Mouse (Mus musculus): ENCODE results near the gene Gm49711. TPM values are rescaled to one million over a fixed set of nuclear protein-coding genes. Genes with fewer than 3 reads are reported as not detected.

Gm49711 gene
- total and polyA plus RNA-seq, 2 experiments from 2014 or later = 0.92 TPM; not detected in 1

GRCm38 (mm10) chr16:92022494-92023283 is 35.4 kb upstream of the Gm49711 start:
- Histone ChIP-seq H3K9ac (no peak overlapping the region), H3K9me3 (ENCODE audit: low read length) (no peaks in the 10 kb centered on the region), H3K4me1 (ENCODE audit: insufficient read depth) (0 out of 2 replicates have a peak, but pooled peaks cover 4% of the 10 kb centered on the region), H3K4me2 (ENCODE audit: low read depth) (no peak overlapping the region), H3K4me3 (ENCODE audit: low read depth, low read length) (no peak overlapping the region), H3K27me3 (ENCODE audit: insufficient read depth, low read length) (no peaks in the 10 kb centered on the region), H3K36me3 (ENCODE audit: insufficient read depth) (no peaks in the 10 kb centered on the region), H3K27ac (ENCODE audit: low read depth, low read length) (no peak overlapping the region)
- WGBS = 63% methylated on average over 20 of the region's 20 CpGs
- no peak for TF ChIP-seq CTCF (IDR thresholded peaks at IDR 0.05; ENCODE audit: low read depth)
- no peak for ATAC-seq
- peak; percentile 4 for DNase-seq

- TF ChIP-seq CTCF (IDR thresholded peaks at IDR 0.05; ENCODE audit: low read depth) = no peak
- H3K27me3 ChIP-seq (ENCODE audit: insufficient read depth, low read length) = no peaks in the 10 kb centered on the region
- H3K27ac ChIP-seq (ENCODE audit: low read depth, low read length) = no peak overlapping the region
- DNase-seq (no peak), ATAC-seq (no peak)
- WGBS = 86% methylated on average over 3 of the region's 3 CpGs
- no peaks in the 10 kb centered on the region for H3K36me3 ChIP-seq (ENCODE audit: insufficient read depth)
- H3K4me2 ChIP-seq (ENCODE audit: low read depth) = no peak overlapping the region
- H3K4me3 ChIP-seq (ENCODE audit: low read depth, low read length) = no peak overlapping the region
- no peak overlapping the region for H3K9ac ChIP-seq
- no peaks in the 10 kb centered on the region for H3K4me1 ChIP-seq (ENCODE audit: insufficient read depth)
- no peaks in the 10 kb centered on the region for H3K9me3 ChIP-seq (ENCODE audit: low read length)
Observed at GRCm38 (mm10) chr16:92033286-92033685, 24.8 kb upstream of the Gm49711 start.

GRCm38 (mm10) chr16:92034676-92035075 is 23.4 kb upstream of the Gm49711 start:
- no peak for TF ChIP-seq CTCF (IDR thresholded peaks at IDR 0.05; ENCODE audit: low read depth)

GRCm38 (mm10) chr16:92036701-92037100 is 21.4 kb upstream of the Gm49711 start:
- DNase-seq = no peak
- H3K4me3 ChIP-seq (ENCODE audit: low read depth, low read length) = no peak overlapping the region
- H3K27me3 ChIP-seq (ENCODE audit: insufficient read depth, low read length) = no peaks in the 10 kb centered on the region
- H3K9ac ChIP-seq = no peak overlapping the region
- H3K4me2 ChIP-seq (ENCODE audit: low read depth) = no peak overlapping the region
- TF ChIP-seq CTCF (IDR thresholded peaks at IDR 0.05; ENCODE audit: low read depth) = no peak
- no peaks in the 10 kb centered on the region for H3K36me3 ChIP-seq (ENCODE audit: insufficient read depth)
- H3K4me1 ChIP-seq (ENCODE audit: insufficient read depth) = no peaks in the 10 kb centered on the region
- no peak overlapping the region for H3K27ac ChIP-seq (ENCODE audit: low read depth, low read length)
- 77% methylated on average over 8 of the region's 8 CpGs for WGBS
- no peak for ATAC-seq
- H3K9me3 ChIP-seq (ENCODE audit: low read length) = no peaks in the 10 kb centered on the region

More at GRCm38 (mm10) chr16:92034676-92035075, 23.4 kb upstream of the Gm49711 start:
- 76% methylated on average over 5 of the region's 5 CpGs for WGBS
- Histone ChIP-seq H3K9ac (no peak overlapping the region), H3K27ac (ENCODE audit: low read depth, low read length) (no peak overlapping the region), H3K4me2 (ENCODE audit: low read depth) (no peak overlapping the region), H3K36me3 (ENCODE audit: insufficient read depth) (no peaks in the 10 kb centered on the region), H3K27me3 (ENCODE audit: insufficient read depth, low read length) (no peaks in the 10 kb centered on the region), H3K4me3 (ENCODE audit: low read depth, low read length) (no peak overlapping the region), H3K9me3 (ENCODE audit: low read length) (no peaks in the 10 kb centered on the region), H3K4me1 (ENCODE audit: insufficient read depth) (no peaks in the 10 kb centered on the region)
- DNase-seq (no peak), ATAC-seq (no peak)

GRCm38 (mm10) chr16:92037891-92038607 is 20.1 kb upstream of the Gm49711 start:
- no peaks in the 10 kb centered on the region for H3K27me3 ChIP-seq (ENCODE audit: insufficient read depth, low read length)
- H3K27ac ChIP-seq (ENCODE audit: low read depth, low read length) = no peak overlapping the region
- no peaks in the 10 kb centered on the region for H3K36me3 ChIP-seq (ENCODE audit: insufficient read depth)
- no peaks in the 10 kb centered on the region for H3K4me1 ChIP-seq (ENCODE audit: insufficient read depth)
- H3K9ac ChIP-seq = no peak overlapping the region
- TF ChIP-seq CTCF (IDR thresholded peaks at IDR 0.05; ENCODE audit: low read depth) = no peak
- H3K9me3 ChIP-seq (ENCODE audit: low read length) = no peaks in the 10 kb centered on the region
- no peak for ATAC-seq
- 87% methylated on average over 21 of the region's 21 CpGs for WGBS
- DNase-seq = no peak
- H3K4me2 ChIP-seq (ENCODE audit: low read depth) = no peak overlapping the region
- H3K4me3 ChIP-seq (ENCODE audit: low read depth, low read length) = no peak overlapping the region

GRCm38 (mm10) chr16:92039421-92039820 is 18.7 kb upstream of the Gm49711 start:
- no peak for ATAC-seq
- no peaks in the 10 kb centered on the region for H3K4me1 ChIP-seq (ENCODE audit: insufficient read depth)

GRCm38 (mm10) chr16:92039966-92040365 is 18.1 kb upstream of the Gm49711 start:
- Histone ChIP-seq H3K36me3 (ENCODE audit: insufficient read depth) (no peaks in the 10 kb centered on the region), H3K27me3 (ENCODE audit: insufficient read depth, low read length) (no peaks in the 10 kb centered on the region), H3K9me3 (ENCODE audit: low read length) (no peaks in the 10 kb centered on the region), H3K4me3 (ENCODE audit: low read depth, low read length) (no peak overlapping the region), H3K9ac (no peak overlapping the region), H3K4me1 (ENCODE audit: insufficient read depth) (no peaks in the 10 kb centered on the region), H3K4me2 (ENCODE audit: low read depth) (no peak overlapping the region), H3K27ac (ENCODE audit: low read depth, low read length) (no peak overlapping the region)
- ATAC-seq = no peak
- no peak for TF ChIP-seq CTCF (IDR thresholded peaks at IDR 0.05; ENCODE audit: low read depth)
- DNase-seq = no peak
- 94% methylated on average over 11 of the region's 11 CpGs for WGBS

More at GRCm38 (mm10) chr16:92039421-92039820, 18.7 kb upstream of the Gm49711 start:
- H3K9me3 ChIP-seq (ENCODE audit: low read length) = no peaks in the 10 kb centered on the region
- no peak for TF ChIP-seq CTCF (IDR thresholded peaks at IDR 0.05; ENCODE audit: low read depth)
- no peak overlapping the region for H3K9ac ChIP-seq
- no peak overlapping the region for H3K4me3 ChIP-seq (ENCODE audit: low read depth, low read length)
- no peak for DNase-seq
- no peaks in the 10 kb centered on the region for H3K36me3 ChIP-seq (ENCODE audit: insufficient read depth)
- H3K4me2 ChIP-seq (ENCODE audit: low read depth) = no peak overlapping the region
- H3K27me3 ChIP-seq (ENCODE audit: insufficient read depth, low read length) = no peaks in the 10 kb centered on the region
- no peak overlapping the region for H3K27ac ChIP-seq (ENCODE audit: low read depth, low read length)
- WGBS = 89% methylated on average over 7 of the region's 7 CpGs

Measured in forebrain, postnatal 0 days (tissue).